Mouse (Mus musculus): Measurements from ENCODE around the gene Nfrkb. TPM values are rescaled to one million over a fixed set of nuclear protein-coding genes. Genes with fewer than 3 reads are reported as not detected.
A peak's percentile ranks its signal among the peaks of the same experiment; 100 is the strongest.

Gene Nfrkb
- polyA plus RNA-seq (2012; rRNA removed), result 36.4 and 42.3 TPM in 2 replicates

- DNase-seq (ENCODE audit: low read depth), result peak; percentile 97
- TF ChIP-seq CTCF (IDR thresholded peaks at IDR 0.05; ENCODE audit: borderline replicate concordance, extremely low read depth, insufficient read depth, insufficient read length) (no peak), POLR2A (IDR thresholded peaks at IDR 0.05; ENCODE audit: borderline replicate concordance, extremely low read depth, insufficient read depth, insufficient read length, poor library complexity, severe bottlenecking) (peak; percentile 82)
Measured at GRCm38 (mm10) chr9:31385947-31386354, at the start of gene Nfrkb. Nfrkb (plus strand) TSS chr9:31386192.

DNA sequence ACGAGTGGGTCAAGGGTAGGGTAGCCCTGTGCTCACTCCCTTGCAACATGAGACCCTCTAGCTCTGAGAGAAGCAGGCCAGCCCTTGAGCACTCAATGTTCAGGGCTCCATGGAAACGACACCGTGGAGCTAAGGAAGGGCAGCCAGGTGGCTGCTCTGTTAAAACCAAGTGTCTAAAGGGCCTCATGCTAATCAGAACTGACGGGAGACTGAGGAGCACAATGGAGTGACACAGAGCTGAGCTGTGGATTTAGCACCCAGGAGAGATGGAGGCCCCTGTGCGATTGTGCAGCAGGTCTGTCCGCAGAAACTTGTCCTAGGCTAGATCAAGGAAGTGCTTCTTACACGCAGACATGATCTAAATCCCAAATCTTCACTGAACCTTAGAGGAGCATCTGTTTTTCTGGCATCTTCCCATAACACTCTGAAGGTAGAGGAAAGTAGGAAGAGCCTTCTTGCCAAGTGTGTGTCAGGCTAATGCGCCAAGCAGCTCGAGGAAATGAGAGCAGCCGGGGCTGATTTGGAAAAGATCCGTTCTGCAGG lies 41.6 kb upstream of the Nfrkb start:
- DNase-seq (ENCODE audit: low read depth), result peak; percentile 70
- no peak for TF ChIP-seq POLR2A (IDR thresholded peaks at IDR 0.05; ENCODE audit: borderline replicate concordance, extremely low read depth, insufficient read depth, insufficient read length, poor library complexity, severe bottlenecking)
- TF ChIP-seq CTCF (IDR thresholded peaks at IDR 0.05; ENCODE audit: borderline replicate concordance, extremely low read depth, insufficient read depth, insufficient read length), result no peak

GRCm38 (mm10) chr9:31346575-31347080 lies 39.4 kb upstream of the Nfrkb start:
- DNase-seq (ENCODE audit: low read depth), result no peak
- no peak for TF ChIP-seq CTCF (IDR thresholded peaks at IDR 0.05; ENCODE audit: borderline replicate concordance, extremely low read depth, insufficient read depth, insufficient read length)
- no peak for TF ChIP-seq POLR2A (IDR thresholded peaks at IDR 0.05; ENCODE audit: borderline replicate concordance, extremely low read depth, insufficient read depth, insufficient read length, poor library complexity, severe bottlenecking)

DNA sequence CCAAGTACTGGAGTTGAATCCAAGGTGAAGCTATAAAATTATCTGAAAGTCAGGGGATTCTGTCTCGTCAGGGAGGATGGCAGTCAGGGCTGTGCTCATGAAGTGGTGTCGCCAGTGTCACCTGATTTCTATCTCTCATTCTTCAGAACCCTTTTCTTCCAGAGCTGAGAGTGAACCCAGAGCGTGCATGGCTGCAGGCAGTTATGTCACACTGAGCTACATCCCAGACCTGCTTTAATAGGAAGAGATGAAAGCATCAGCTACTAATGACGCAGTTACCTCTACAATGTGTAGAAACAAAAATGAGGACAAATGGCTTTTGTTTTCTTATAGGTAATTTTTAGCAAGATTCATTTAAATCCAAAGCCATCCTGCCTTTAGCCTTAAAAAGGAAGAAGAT lies 37.5 kb upstream of the Nfrkb start:
- DNase-seq (ENCODE audit: low read depth), result peak; percentile 7
- no peak for TF ChIP-seq POLR2A (IDR thresholded peaks at IDR 0.05; ENCODE audit: borderline replicate concordance, extremely low read depth, insufficient read depth, insufficient read length, poor library complexity, severe bottlenecking)
- TF ChIP-seq CTCF (IDR thresholded peaks at IDR 0.05; ENCODE audit: borderline replicate concordance, extremely low read depth, insufficient read depth, insufficient read length), result no peak

DNA sequence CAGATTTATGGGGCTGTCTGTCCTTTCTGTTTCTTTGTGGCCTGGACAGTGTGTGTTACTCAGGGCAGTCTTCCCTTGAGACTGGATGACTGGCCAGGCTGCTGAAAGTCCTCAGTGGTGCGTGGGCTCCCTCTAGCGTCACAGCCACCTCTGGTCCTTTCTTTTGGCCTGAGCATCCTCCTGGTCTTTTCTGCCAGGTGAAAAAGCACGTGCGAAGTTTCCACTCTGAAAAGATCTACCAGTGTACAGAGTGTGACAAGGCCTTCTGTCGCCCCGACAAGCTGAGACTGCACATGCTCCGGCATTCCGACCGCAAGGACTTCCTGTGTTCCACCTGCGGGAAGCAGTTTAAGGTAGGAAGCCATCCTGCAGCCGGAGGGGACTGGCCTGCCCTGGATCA lies 37.1 kb upstream of the Nfrkb start:
- TF ChIP-seq POLR2A (IDR thresholded peaks at IDR 0.05; ENCODE audit: borderline replicate concordance, extremely low read depth, insufficient read depth, insufficient read length, poor library complexity, severe bottlenecking) (no peak), CTCF (IDR thresholded peaks at IDR 0.05; ENCODE audit: borderline replicate concordance, extremely low read depth, insufficient read depth, insufficient read length) (peak; percentile 96)
- DNase-seq (ENCODE audit: low read depth), result peak; percentile 80

- DNase-seq (ENCODE audit: low read depth), result no peak
- TF ChIP-seq POLR2A (IDR thresholded peaks at IDR 0.05; ENCODE audit: borderline replicate concordance, extremely low read depth, insufficient read depth, insufficient read length, poor library complexity, severe bottlenecking) (no peak), CTCF (IDR thresholded peaks at IDR 0.05; ENCODE audit: borderline replicate concordance, extremely low read depth, insufficient read depth, insufficient read length) (no peak)
Measured at GRCm38 (mm10) chr9:31352716-31353115, 33.3 kb upstream of the Nfrkb start.

DNA sequence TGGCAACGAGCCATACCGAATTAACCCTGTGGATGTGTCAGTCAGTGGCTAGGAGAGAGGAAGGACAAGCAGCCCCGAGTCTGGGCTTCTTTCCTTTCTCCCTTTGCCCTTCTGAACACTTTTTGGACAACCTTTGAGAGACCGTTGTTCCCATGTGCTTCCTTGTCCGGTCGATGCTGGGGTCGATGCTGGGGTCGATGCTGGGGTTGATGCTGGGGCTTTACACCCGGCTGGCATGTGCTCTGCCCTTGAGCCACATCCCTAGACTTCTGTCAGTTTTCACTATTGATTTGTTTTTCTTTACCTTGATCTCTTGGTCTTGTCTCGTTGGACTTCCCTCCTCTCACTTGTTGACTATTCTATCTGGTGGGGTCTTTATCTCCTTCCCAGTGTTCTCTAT lies 32.5 kb upstream of the Nfrkb start:
- TF ChIP-seq CTCF (IDR thresholded peaks at IDR 0.05; ENCODE audit: borderline replicate concordance, extremely low read depth, insufficient read depth, insufficient read length) (no peak), POLR2A (IDR thresholded peaks at IDR 0.05; ENCODE audit: borderline replicate concordance, extremely low read depth, insufficient read depth, insufficient read length, poor library complexity, severe bottlenecking) (no peak)
- no peak for DNase-seq (ENCODE audit: low read depth)

- no peak for DNase-seq (ENCODE audit: low read depth)
- TF ChIP-seq CTCF (IDR thresholded peaks at IDR 0.05; ENCODE audit: borderline replicate concordance, extremely low read depth, insufficient read depth, insufficient read length) (no peak), POLR2A (IDR thresholded peaks at IDR 0.05; ENCODE audit: borderline replicate concordance, extremely low read depth, insufficient read depth, insufficient read length, poor library complexity, severe bottlenecking) (no peak)
Measured at GRCm38 (mm10) chr9:31354051-31354450, 31.9 kb upstream of the Nfrkb start.

GRCm38 (mm10) chr9:31363698-31364609 lies 22.0 kb upstream of the Nfrkb start:
- TF ChIP-seq CTCF (IDR thresholded peaks at IDR 0.05; ENCODE audit: borderline replicate concordance, extremely low read depth, insufficient read depth, insufficient read length), result no peak
- TF ChIP-seq POLR2A (IDR thresholded peaks at IDR 0.05; ENCODE audit: borderline replicate concordance, extremely low read depth, insufficient read depth, insufficient read length, poor library complexity, severe bottlenecking), result no peak
- DNase-seq (ENCODE audit: low read depth), result peak; percentile 39

DNA sequence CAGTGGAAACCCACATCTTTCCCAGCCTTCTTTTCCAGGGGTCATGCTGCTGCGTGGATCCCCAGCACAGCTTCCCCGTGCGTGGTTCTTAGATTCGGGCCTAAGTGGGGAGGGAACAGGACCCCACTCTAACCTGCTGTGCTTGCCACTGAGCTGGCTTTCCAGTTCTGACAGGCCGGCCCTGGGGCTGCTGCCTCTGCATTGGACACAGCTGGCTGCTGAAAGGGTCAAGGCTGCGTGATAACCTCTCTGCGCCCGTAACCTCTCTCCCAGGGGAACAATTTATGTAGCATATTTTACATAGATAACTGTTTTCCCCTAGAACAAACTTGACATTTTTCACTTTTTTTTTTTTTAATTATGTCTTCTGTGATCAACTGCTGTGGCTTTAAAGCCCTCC lies 20.9 kb upstream of the Nfrkb start:
- TF ChIP-seq POLR2A (IDR thresholded peaks at IDR 0.05; ENCODE audit: borderline replicate concordance, extremely low read depth, insufficient read depth, insufficient read length, poor library complexity, severe bottlenecking) (no peak), CTCF (IDR thresholded peaks at IDR 0.05; ENCODE audit: borderline replicate concordance, extremely low read depth, insufficient read depth, insufficient read length) (no peak)
- DNase-seq (ENCODE audit: low read depth), result no peak

GRCm38 (mm10) chr9:31371740-31372139 lies 14.3 kb upstream of the Nfrkb start:
- TF ChIP-seq CTCF (IDR thresholded peaks at IDR 0.05; ENCODE audit: borderline replicate concordance, extremely low read depth, insufficient read depth, insufficient read length) (no peak), POLR2A (IDR thresholded peaks at IDR 0.05; ENCODE audit: borderline replicate concordance, extremely low read depth, insufficient read depth, insufficient read length, poor library complexity, severe bottlenecking) (no peak)
- no peak for DNase-seq (ENCODE audit: low read depth)

All from brain, embryonic 14.5 days (tissue).